Mouse (Mus musculus) kidney, adult 2 months (tissue): ENCODE data around the gene Ergic2.

ENCODE experiments used
- CTCF ChIP-seq: fragments of 200-500 bp; conservative IDR thresholded peaks from 2 replicates; pipeline ENCODE4 v1.5.1; 2011; ENCODE audit warnings: low read depth, mild to moderate bottlenecking, control low read depth, low read length, moderate library complexity, mixed read lengths; ENCODE audit not compliant: insufficient read depth, insufficient read length
- POLR2A ChIP-seq: fragments of 200-500 bp; IDR thresholded peaks from one replicate; pipeline ENCODE4 v1.6.1; 2011; ENCODE audit warnings: low read depth, low read length, control low read depth

- TF ChIP-seq POLR2A (no peak), CTCF (no peak)
These were observed 7.0 kb downstream of the Ergic2 start for GRCm38 (mm10) chr6:148205134-148205533.
